Mouse (Mus musculus) midbrain, embryonic 14.5 days (tissue): ENCODE results near the gene Dhrs4. TPM values are rescaled to one million over a fixed set of nuclear protein-coding genes. Genes with fewer than 3 reads are reported as not detected.
A peak's percentile ranks its signal among the peaks of the same experiment; 100 is the strongest.

Experiments
- ATAC-seq: fragments of 200-750 bp; cut with Nextera tagmentation; 2 replicates; pipeline ENCODE4 v1.8.0; 2017; ENCODE audit warnings: moderate number of reproducible peaks, moderate library complexity; ENCODE audit not compliant: low FRiP score, low TSS enrichment
- DNase-seq: peaks from one replicate; pipeline ENCODE4 v3.0.0-alpha.2; 2015
- H3K27ac ChIP-seq: fragments of 300-500 bp; sonication (generic); replicated peaks from 2 replicates; pipeline ENCODE4 v1.5.1; 2014; ENCODE audit warnings: mild to moderate bottlenecking, low read depth, low read length, moderate library complexity
- H3K27me3 ChIP-seq: fragments of 300-500 bp; sonication (generic); 2 replicates; pipeline ENCODE4 v1.6.1; 2014; ENCODE audit warnings: low read length, control low read depth, mixed read lengths; ENCODE audit not compliant: control insufficient read depth, insufficient read depth
- H3K36me3 ChIP-seq: fragments of 300-500 bp; sonication (generic); 2 replicates; pipeline ENCODE4 v1.6.1; 2014; ENCODE audit warnings: low read length, control low read depth; ENCODE audit not compliant: control insufficient read depth, insufficient read depth
- H3K4me1 ChIP-seq: fragments of 300-500 bp; sonication (generic); 2 replicates; pipeline ENCODE4 v1.6.1; 2014; ENCODE audit warnings: mild to moderate bottlenecking, antibody characterized with exemption, low read length, control low read depth; ENCODE audit not compliant: control insufficient read depth, insufficient read depth
- H3K4me2 ChIP-seq: fragments of 300-500 bp; sonication (generic); 2 replicates; pipeline ENCODE4 v1.6.1; 2014; ENCODE audit warnings: mild to moderate bottlenecking, low read length, moderate library complexity
- H3K4me3 ChIP-seq: fragments of 300-500 bp; sonication (generic); replicated peaks from 2 replicates; pipeline ENCODE4 v1.5.1; 2014; ENCODE audit warnings: low read depth, low read length
- H3K9ac ChIP-seq: fragments of 300-500 bp; sonication (generic); replicated peaks from 2 replicates; pipeline ENCODE4 v1.6.1; 2014; ENCODE audit warnings: mild to moderate bottlenecking, low read length, moderate library complexity
- H3K9me3 ChIP-seq: fragments of 300-500 bp; sonication (generic); 2 replicates; pipeline ENCODE4 v1.6.1; 2016; ENCODE audit warnings: low read length, control low read depth, mixed read lengths; ENCODE audit not compliant: control insufficient read depth
- WGBS: fragments of 180-500 bp; shearing (Covaris S2); extraction: QIAGEN DNeasy Blood & Tissue Kit; methylation state at CpG from one replicate; pipeline ENCODE4 v1.1.7; 2014; 5-methylcytosine and 5-hydroxymethylcytosine counted together
- polyA plus RNA-seq: library from polyadenylated mRNA; unstranded; fragments of >200 nt; fragmentation: Nextera tagmentation; extraction: Ambion mirVana; gene quantifications from 2 replicates; pipeline ENCODE4 v1.2.1, GENCODE M21; 2014

Gene Dhrs4
- polyA plus RNA-seq, 1 experiment from 2014 or later = 11.5 TPM

DNA sequence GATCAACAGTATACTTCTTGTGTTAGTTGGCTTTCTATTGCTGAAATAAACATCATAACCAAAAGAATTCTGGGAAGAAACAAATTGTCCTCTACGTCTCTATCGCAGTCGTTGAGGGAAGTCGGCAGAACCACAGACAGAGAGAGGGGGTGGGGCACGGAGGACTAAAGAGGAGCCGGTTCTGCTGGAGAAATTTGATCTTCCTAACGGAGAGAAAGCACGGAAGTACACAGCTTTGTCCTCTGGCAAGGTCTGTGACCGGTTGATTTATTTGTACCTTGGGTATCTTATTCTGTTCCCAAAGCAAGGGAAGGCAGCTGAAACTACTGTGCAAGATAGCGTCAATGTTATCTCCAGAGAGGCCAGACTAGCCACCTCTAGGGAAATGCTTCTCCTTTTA is 7.8 kb upstream of the Dhrs4 start:
- no peaks in the 10 kb centered on the region for H3K9me3 ChIP-seq
- DNase-seq (no peak), ATAC-seq (no peak)
- 13% methylated on average over 10 of the region's 10 CpGs for WGBS
- no peak overlapping the region for H3K9ac ChIP-seq
- no peaks in the 10 kb centered on the region for H3K4me1 ChIP-seq
- H3K27ac ChIP-seq = no peak overlapping the region
- H3K36me3 ChIP-seq = no peaks in the 10 kb centered on the region
- no peaks in the 10 kb centered on the region for H3K27me3 ChIP-seq
- H3K4me3 ChIP-seq = no peak overlapping the region
- no peak overlapping the region for H3K4me2 ChIP-seq

- 46% methylated on average over 2 of the region's 2 CpGs for WGBS
- no peaks in the 10 kb centered on the region for H3K4me1 ChIP-seq
- H3K36me3 ChIP-seq = no peaks in the 10 kb centered on the region
- no peak overlapping the region for H3K4me2 ChIP-seq
- no peaks in the 10 kb centered on the region for H3K27me3 ChIP-seq
- ATAC-seq (no peak), DNase-seq (no peak)
- H3K9me3 ChIP-seq = no peaks in the 10 kb centered on the region
- no peak overlapping the region for H3K9ac ChIP-seq
- H3K4me3 ChIP-seq = no peak overlapping the region
- no peak overlapping the region for H3K27ac ChIP-seq
Observed at GRCm38 (mm10) chr14:55475654-55476053, 2.9 kb upstream of the Dhrs4 start.

DNA sequence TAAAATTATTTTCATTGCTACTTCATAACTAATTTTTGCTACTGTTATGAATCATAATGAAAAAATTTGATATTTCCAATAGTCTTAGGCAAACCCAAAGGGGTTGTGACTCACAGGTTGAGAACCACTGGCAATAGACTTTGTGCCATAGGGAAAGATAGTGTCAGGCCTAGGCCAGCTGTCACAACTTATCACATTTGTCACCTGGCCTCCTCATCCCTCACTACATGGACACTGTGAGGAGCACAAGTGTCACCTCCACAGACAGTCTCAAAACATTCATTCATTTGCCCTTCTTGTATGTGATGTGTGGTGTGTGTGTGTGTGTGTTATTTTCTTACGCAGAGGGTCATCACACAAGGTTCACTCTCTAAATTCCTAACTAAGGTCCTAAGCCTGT is 1.1 kb upstream of the Dhrs4 start:
- no peaks in the 10 kb centered on the region for H3K36me3 ChIP-seq
- H3K4me3 ChIP-seq = no peak overlapping the region
- ATAC-seq = no peak
- no peak overlapping the region for H3K4me2 ChIP-seq
- no peak overlapping the region for H3K9ac ChIP-seq
- no peaks in the 10 kb centered on the region for H3K4me1 ChIP-seq
- H3K27me3 ChIP-seq = no peaks in the 10 kb centered on the region
- H3K27ac ChIP-seq = no peak overlapping the region
- no peaks in the 10 kb centered on the region for H3K9me3 ChIP-seq
- 97% methylated on average over 1 of the region's 1 CpGs for WGBS
- no peak for DNase-seq

GRCm38 (mm10) chr14:55477829-55478228 is 729 bp upstream of the Dhrs4 start:
- H3K27ac ChIP-seq = no peak overlapping the region
- no peaks in the 10 kb centered on the region for H3K4me1 ChIP-seq
- H3K4me2 ChIP-seq = no peak overlapping the region
- no peaks in the 10 kb centered on the region for H3K9me3 ChIP-seq
- no peak overlapping the region for H3K9ac ChIP-seq
- H3K4me3 ChIP-seq = no peak overlapping the region
- 94% methylated on average over 5 of the region's 5 CpGs for WGBS
- no peaks in the 10 kb centered on the region for H3K36me3 ChIP-seq
- DNase-seq (no peak), ATAC-seq (no peak)
- H3K27me3 ChIP-seq = no peaks in the 10 kb centered on the region

DNA sequence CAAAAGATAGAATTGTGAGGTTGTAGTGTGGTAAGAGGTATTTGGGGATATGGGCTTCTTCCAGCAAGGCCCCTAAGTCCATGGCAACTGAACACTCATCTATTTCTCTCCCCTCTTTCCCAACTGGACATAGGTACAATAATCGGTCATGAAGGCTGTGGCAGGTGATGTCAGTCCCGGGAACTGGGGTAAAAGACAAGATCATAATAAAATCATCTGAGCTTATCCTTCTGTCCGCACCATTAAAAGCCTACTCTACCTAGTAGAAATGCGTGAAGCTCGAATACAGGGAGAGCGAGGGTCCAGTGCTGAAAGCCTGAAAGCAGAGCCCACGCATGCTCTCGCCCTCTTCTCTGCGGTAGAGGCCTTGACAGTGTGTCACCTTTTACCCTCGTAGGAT is 1.1 kb downstream of the Dhrs4 start:
- Histone ChIP-seq H3K4me1 (no peaks in the 10 kb centered on the region), H3K36me3 (no peaks in the 10 kb centered on the region), H3K27ac (no peak overlapping the region), H3K9ac (no peak overlapping the region), H3K4me3 (no peak overlapping the region), H3K27me3 (no peaks in the 10 kb centered on the region), H3K9me3 (no peaks in the 10 kb centered on the region), H3K4me2 (no peak overlapping the region)
- WGBS = 96% methylated on average over 10 of the region's 10 CpGs
- DNase-seq (no peak), ATAC-seq (no peak)

DNA sequence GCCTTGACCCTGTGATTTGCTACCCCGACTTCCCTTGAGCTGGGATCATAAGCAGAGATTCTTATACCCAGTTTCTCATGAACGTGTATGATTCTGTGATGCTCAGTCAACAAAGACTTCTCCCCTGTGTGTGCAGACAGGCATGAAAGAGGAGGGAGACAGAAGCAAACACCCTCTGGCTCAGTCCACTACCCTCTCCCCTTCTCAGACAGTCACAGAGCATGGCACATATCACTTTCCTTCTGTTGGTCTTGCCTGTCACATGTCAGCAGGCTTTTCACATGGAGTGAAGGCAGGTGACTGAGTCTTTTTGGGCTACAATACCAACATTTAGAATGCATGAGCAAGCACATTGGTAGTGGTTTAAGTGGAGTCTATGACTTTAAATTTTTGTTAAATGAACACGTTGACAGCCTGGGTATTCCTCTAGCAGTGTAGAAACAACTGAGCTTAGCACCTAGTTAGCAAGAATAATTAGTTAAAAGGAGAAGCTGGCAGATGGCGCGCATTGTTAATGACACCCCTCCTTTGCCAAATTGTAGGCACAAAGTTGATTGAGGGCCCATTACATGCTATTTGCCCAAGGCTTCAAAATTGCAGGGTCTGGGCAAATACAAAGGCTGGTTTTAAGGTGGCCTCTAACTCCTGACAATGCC is 6.0 kb downstream of the Dhrs4 start:
- H3K27me3 ChIP-seq = no peaks in the 10 kb centered on the region
- H3K4me3 ChIP-seq = no peak overlapping the region
- ATAC-seq = no peak
- H3K9ac ChIP-seq = no peak overlapping the region
- H3K9me3 ChIP-seq = no peaks in the 10 kb centered on the region
- no peaks in the 10 kb centered on the region for H3K4me1 ChIP-seq
- DNase-seq = no peak
- no peak overlapping the region for H3K4me2 ChIP-seq
- 83% methylated on average over 5 of the region's 5 CpGs for WGBS
- no peaks in the 10 kb centered on the region for H3K36me3 ChIP-seq
- no peak overlapping the region for H3K27ac ChIP-seq

GRCm38 (mm10) chr14:55486836-55487235 is 8.3 kb downstream of the Dhrs4 start:
- Histone ChIP-seq H3K4me2 (no peak overlapping the region), H3K36me3 (no peaks in the 10 kb centered on the region), H3K27ac (no peak overlapping the region), H3K4me1 (peaks cover 7% of the 10 kb centered on the region; the same call in 1 of the 2 replicates), H3K27me3 (no peaks in the 10 kb centered on the region), H3K4me3 (no peak overlapping the region), H3K9ac (no peak overlapping the region), H3K9me3 (no peaks in the 10 kb centered on the region)
- DNase-seq (no peak), ATAC-seq (no peak)
- WGBS = 88% methylated on average over 8 of the region's 8 CpGs

DNA sequence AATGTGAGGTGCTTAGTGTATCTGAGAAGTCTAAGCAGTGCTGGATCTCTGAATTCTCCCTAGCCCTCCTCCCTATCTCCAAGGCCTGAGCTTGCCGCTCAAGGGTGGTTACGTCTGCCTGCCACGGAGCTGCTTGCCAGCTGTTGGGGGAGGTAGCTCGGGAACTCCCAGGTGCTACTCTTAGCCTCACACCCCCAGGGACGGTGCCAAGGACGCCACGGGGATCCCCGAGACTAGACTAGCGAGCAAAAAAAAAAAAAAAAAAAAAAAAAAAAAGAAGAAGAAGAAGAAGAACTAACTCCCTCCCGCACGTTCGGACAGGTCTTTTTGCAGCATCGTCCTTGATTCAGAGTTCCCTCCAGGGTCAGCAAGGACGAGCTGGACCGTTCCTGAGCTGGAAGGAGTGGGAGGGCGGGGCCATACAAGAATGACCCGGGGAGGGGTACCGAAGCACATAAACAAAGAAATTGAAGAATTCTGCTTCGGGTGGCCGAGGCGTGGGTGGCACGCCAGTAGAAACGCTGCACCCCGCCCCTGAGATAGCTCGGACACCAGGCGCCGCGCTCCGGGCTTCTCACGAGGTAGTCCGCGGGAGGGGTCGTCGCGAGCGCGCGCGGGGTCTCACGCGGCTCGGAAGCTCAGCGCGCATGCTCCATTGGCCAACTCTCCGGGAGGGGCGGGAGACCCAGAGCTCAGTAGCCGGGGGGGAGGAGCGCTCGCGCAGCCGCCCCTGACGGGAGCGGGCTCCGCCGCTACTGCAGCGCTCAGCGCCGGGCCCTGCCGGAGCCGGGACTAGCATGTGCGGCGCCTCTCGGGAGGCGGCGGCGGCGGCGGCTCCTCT is 12.0 kb downstream of the Dhrs4 start, which contains the start of gene Carmil3:
Gene Carmil3 (plus strand): TSS at position 291 of the 841 bp plus-strand sequence.
- WGBS = 1% methylated on average over 68 of the region's 68 CpGs
- H3K27ac ChIP-seq = peak within 1 kb of the TSS; percentile 94
- ATAC-seq = peak; percentile 89

More for the DNA sequence above, 12.0 kb downstream of the Dhrs4 start, which contains the start of gene Carmil3:
- Histone ChIP-seq H3K4me2 (peak within 1 kb of the TSS; percentile 74), H3K9me3 (no peaks in the 10 kb centered on the region), H3K36me3 (peaks cover 19% of the 10 kb centered on the region), H3K9ac (peak within 1 kb of the TSS; percentile 91), H3K27me3 (no peaks in the 10 kb centered on the region), H3K4me3 (peak within 1 kb of the TSS; percentile 81), H3K4me1 (peaks cover 8% of the 10 kb centered on the region; the same call in 1 of the 2 replicates)
- DNase-seq = peak; percentile 98
